Mouse (Mus musculus) heart, postnatal 0 days (tissue): ENCODE results near the gene Kcnj6.

Source experiments
- CTCF ChIP-seq: IDR thresholded peaks from 2 replicates; pipeline ENCODE4 v1.5.1; 2016; ENCODE audit warnings: antibody characterized with exemption, control low read depth, low read depth
- EP300 ChIP-seq: IDR thresholded peaks from 2 replicates; pipeline ENCODE4 v1.6.1; 2016; ENCODE audit warnings: antibody characterized with exemption, low read depth

DNA sequence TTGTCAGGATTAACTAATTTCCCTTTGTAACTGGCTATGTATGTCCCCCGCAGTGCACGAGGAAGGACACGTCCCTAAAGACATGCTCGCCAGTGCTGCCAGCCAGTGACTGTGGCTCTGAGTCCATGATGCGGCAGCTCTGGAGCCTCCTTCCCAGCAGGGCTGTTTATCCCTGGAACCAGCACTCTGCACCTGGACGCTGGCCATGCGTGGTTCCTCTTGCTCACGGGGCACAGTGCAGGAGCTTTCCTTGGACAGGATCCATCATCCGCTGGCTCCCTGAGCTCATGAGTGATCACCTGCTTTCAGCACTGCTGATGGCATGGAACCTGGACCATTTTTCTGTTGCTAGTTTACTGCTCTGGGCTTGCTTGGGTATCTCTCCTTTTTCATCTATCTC, 10.8 kb downstream of the Kcnj6 start:
- TF ChIP-seq EP300 = no peak
- TF ChIP-seq CTCF = no peak
